In the genomic region with DNA sequence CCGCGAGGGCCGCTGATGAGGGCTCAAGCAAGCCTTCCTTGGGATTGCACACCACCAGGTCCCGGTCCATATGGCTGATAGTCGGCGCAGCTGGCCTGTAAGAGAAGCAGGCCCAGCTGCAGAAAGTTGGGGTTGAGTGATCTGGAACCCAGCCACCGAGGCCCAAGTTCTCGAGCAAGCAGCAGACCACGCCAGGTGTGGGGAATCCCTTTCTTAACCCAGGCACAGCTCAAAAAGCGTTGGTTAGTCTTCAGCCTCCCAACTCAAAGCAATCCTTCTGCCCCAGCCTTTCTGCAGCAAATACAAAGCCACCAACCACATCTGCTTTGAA, we compare ENCODE assay signal across 8 mouse cellular contexts. TPM values are rescaled to one million over a fixed set of nuclear protein-coding genes. Genes with fewer than 3 reads are reported as not detected.
DNase-seq lines count a peak whose midpoint lies in the region; ATAC-seq and TF ChIP-seq lines count a peak whose summit lies in the region.

A gene (minus strand): TSS at position 121 of the 331 bp plus-strand sequence.

- H3K4me3 ChIP-seq in embryonic facial prominence, embryonic 10.5 days = peak within 1 kb of the TSS; percentile 73
- H3K4me3 ChIP-seq in hindbrain, postnatal 0 days (ENCODE audit: low read length) = peak within 1 kb of the TSS; percentile 86

- H3K36me3 ChIP-seq in embryonic facial prominence, embryonic 10.5 days (replicated peaks) = peaks cover 14% of the 10 kb centered on the region
- H3K36me3 ChIP-seq in hindbrain, postnatal 0 days (ENCODE audit: insufficient read depth, low read length) = peaks cover 8% of the 10 kb centered on the region

- peaks cover 8% of the 10 kb centered on the region; the same call in 1 of the 2 replicates for H3K27me3 ChIP-seq in embryonic facial prominence, embryonic 10.5 days (replicated peaks; ENCODE audit: low read depth, poor library complexity, severe bottlenecking)
- no peaks in the 10 kb centered on the region for H3K27me3 ChIP-seq in hindbrain, postnatal 0 days (ENCODE audit: insufficient read depth, low read length)

- H3K9ac ChIP-seq in hindbrain, postnatal 0 days (replicated peaks; ENCODE audit: low read length) = peak within 1 kb of the TSS; percentile 83

- DNase-seq in gastrocnemius, adult 18-20 months (ENCODE audit: low spot score) = peak; percentile 5
- no peak for DNase-seq in gastrocnemius, postnatal 36 days
- DNase-seq in B cell, adult 2 months = peak; percentile 29 to 30
- no peak for DNase-seq in embryonic facial prominence, embryonic 10.5 days (ENCODE audit: low spot score)
- peak; percentile 13 for DNase-seq in hindbrain, postnatal 0 days (ENCODE audit: low spot score)
- peak; percentile 13 for DNase-seq in lung, postnatal 36 days
- peak; percentile 30 for DNase-seq in testis, postnatal 14 days (ENCODE audit: low spot score)
- no peak for DNase-seq in cerebellum, adult 9-11 months

- intact Hi-C loops in gastrocnemius, postnatal 36 days (cut with DNase I) = no loop called here

- no peak for TF ChIP-seq CTCF in hindbrain, postnatal 0 days (IDR thresholded peaks at IDR 0.05; ENCODE audit: low read depth)

- ATAC-seq in hindbrain, postnatal 0 days = no peak

- WGBS in embryonic facial prominence, embryonic 10.5 days = 25% methylated on average over 10 of the region's 10 CpGs
- WGBS in hindbrain, postnatal 0 days = 14% methylated on average over 10 of the region's 10 CpGs

- no peaks in the 10 kb centered on the region for H3K9me3 ChIP-seq in embryonic facial prominence, embryonic 10.5 days
- H3K9me3 ChIP-seq in hindbrain, postnatal 0 days (ENCODE audit: low read length) = no peaks in the 10 kb centered on the region

- H3K4me1 ChIP-seq in embryonic facial prominence, embryonic 10.5 days = peaks cover 23% of the 10 kb centered on the region
- H3K4me1 ChIP-seq in hindbrain, postnatal 0 days (ENCODE audit: insufficient read depth, low read length) = 0 out of 2 replicates have a peak, but pooled peaks cover 3% of the 10 kb centered on the region

- peak within 1 kb of the TSS; percentile 81 for H3K27ac ChIP-seq in embryonic facial prominence, embryonic 10.5 days (replicated peaks)
- H3K27ac ChIP-seq in hindbrain, postnatal 0 days = peak within 1 kb of the TSS; percentile 77

- peak within 1 kb of the TSS; percentile 99 for H3K4me2 ChIP-seq in hindbrain, postnatal 0 days (ENCODE audit: low read depth, low read length)

RNA-seq across cellular contexts. Expression of the gene that starts here (rescaled TPM):
- 1 to 10 TPM; 3.7 to 6.6 TPM for total RNA-seq in gastrocnemius, adult 18-20 months (2021)
- 1 to 10 TPM; 2.7 to 4.6 TPM for total RNA-seq in gastrocnemius, postnatal 36 days (2021)
- 30.0 and 32.3 TPM in 2 replicates for polyA plus RNA-seq in embryonic facial prominence, embryonic 10.5 days (2016; fragmentation: Nextera tagmentation; extraction: Ambion mirVana)
- total RNA-seq in hindbrain, postnatal 0 days (2014; rRNA removed) = 12.1 and 58.2 TPM in 2 replicates
- polyA plus RNA-seq in hindbrain, postnatal 0 days (2015; fragmentation: Nextera tagmentation; extraction: Ambion mirVana) = 14.4 and 14.7 TPM in 2 replicates

Comparison
In these comparisons a context has a peak if more than half of its experiments do, and no peak if none do; other contexts are left out.
1. DNase-seq: peak in gastrocnemius, adult 18-20 months (single experiment), B cell, adult 2 months (2 of 2), hindbrain, postnatal 0 days (single experiment), lung, postnatal 36 days (single experiment) and testis, postnatal 14 days (single experiment); none in gastrocnemius, postnatal 36 days (0 of 2), embryonic facial prominence, embryonic 10.5 days (single experiment) and cerebellum, adult 9-11 months (single experiment).